Mouse (Mus musculus) forebrain, postnatal 0 days (tissue): ENCODE measurements around the gene Sox13. TPM values are rescaled to one million over a fixed set of nuclear protein-coding genes. Genes with fewer than 3 reads are reported as not detected.

ENCODE experiments used
- ATAC-seq: fragments of 200-750 bp; cut with Nextera tagmentation; 2 replicates; pipeline ENCODE4 v1.8.0; 2017; ENCODE audit warnings: mild to moderate bottlenecking, moderate library complexity
- DNase-seq: peaks from one replicate; pipeline ENCODE4 v3.0.0-alpha.2; 2015
- H3K27ac ChIP-seq: fragments of 300-500 bp; sonication (generic); 2 replicates; pipeline ENCODE4 v1.5.1; 2014; ENCODE audit warnings: low read depth, mild to moderate bottlenecking, antibody characterized with exemption, low read length, moderate library complexity, mixed read lengths
- H3K27me3 ChIP-seq: fragments of 300-500 bp; sonication (generic); 2 replicates; pipeline ENCODE4 v1.6.1; 2014; ENCODE audit warnings: mild to moderate bottlenecking, low read length, mixed read lengths; ENCODE audit not compliant: insufficient read depth
- H3K36me3 ChIP-seq: fragments of 300-500 bp; sonication (generic); 2 replicates; pipeline ENCODE4 v1.6.1; 2014; ENCODE audit warnings: mild to moderate bottlenecking, moderate library complexity; ENCODE audit not compliant: insufficient read depth
- H3K4me1 ChIP-seq: fragments of 300-500 bp; sonication (generic); 2 replicates; pipeline ENCODE4 v1.6.1; 2014; ENCODE audit warnings: antibody characterized with exemption; ENCODE audit not compliant: insufficient read depth
- H3K4me2 ChIP-seq: fragments of 300-500 bp; sonication (generic); 2 replicates; pipeline ENCODE4 v1.6.1; 2014; ENCODE audit warnings: low read depth, mild to moderate bottlenecking, moderate library complexity
- H3K4me3 ChIP-seq: fragments of 300-500 bp; sonication (generic); 2 replicates; pipeline ENCODE4 v1.5.1; 2014; ENCODE audit warnings: low read depth, low read length, mixed read lengths
- H3K9ac ChIP-seq: fragments of 300-500 bp; sonication (generic); 2 replicates; pipeline ENCODE4 v1.6.1; 2014; ENCODE audit warnings: mild to moderate bottlenecking
- H3K9me3 ChIP-seq: fragments of 300-500 bp; sonication (generic); 2 replicates; pipeline ENCODE4 v1.6.1; 2016; ENCODE audit warnings: low read length
- CTCF ChIP-seq: sonication (generic); IDR thresholded peaks from 2 replicates; pipeline ENCODE4 v1.5.1; 2016; ENCODE audit warnings: antibody characterized with exemption, control low read depth, low read depth
- WGBS: fragments of 180-500 bp; shearing (Covaris S2); extraction: QIAGEN DNeasy Blood & Tissue Kit; methylation state at CpG from one replicate; pipeline ENCODE4 v1.1.7; 2014; 5-methylcytosine and 5-hydroxymethylcytosine counted together
- polyA plus RNA-seq: library from polyadenylated mRNA; unstranded; fragments of >200 nt; fragmentation: Nextera tagmentation; extraction: Ambion mirVana; gene quantifications from 2 replicates; pipeline ENCODE4 v1.2.1, GENCODE M21; 2015
- total RNA-seq: library from RNA; depleted of rRNA; stranded (reverse); fragments of >200 nt; gene quantifications from 2 replicates; pipeline ENCODE4 v1.2.3, GENCODE M21; 2014

Gene Sox13
- total and polyA plus RNA-seq, 2 experiments from 2014 or later, result 3.0 to 9.7 TPM

GRCm38 (mm10) chr1:133387539-133388268, 36.5 kb downstream of the Sox13 start:
- Histone ChIP-seq H3K9ac (no peak overlapping the region), H3K4me1 (no peaks in the 10 kb centered on the region), H3K9me3 (no peaks in the 10 kb centered on the region), H3K27ac (no peak overlapping the region), H3K4me3 (no peak overlapping the region), H3K27me3 (no peaks in the 10 kb centered on the region), H3K4me2 (no peak overlapping the region), H3K36me3 (no peaks in the 10 kb centered on the region; the same call in 1 of the 2 replicates)
- no peak for DNase-seq
- WGBS, result 63% methylated on average over 19 of the region's 19 CpGs
- TF ChIP-seq CTCF, result 0 out of 2 replicates have a peak, but pooled peaks have one; percentile 4
- ATAC-seq, result no peak

- Histone ChIP-seq H3K4me3 (no peak overlapping the region), H3K4me1 (no peaks in the 10 kb centered on the region), H3K9me3 (no peaks in the 10 kb centered on the region), H3K27ac (no peak overlapping the region), H3K9ac (no peak overlapping the region), H3K36me3 (no peaks in the 10 kb centered on the region; the same call in 1 of the 2 replicates), H3K4me2 (no peak overlapping the region), H3K27me3 (no peaks in the 10 kb centered on the region)
- DNase-seq, result no peak
- no peak for ATAC-seq
- WGBS, result 40% methylated on average over 11 of the region's 11 CpGs
- no peak for TF ChIP-seq CTCF
Observed at GRCm38 (mm10) chr1:133386209-133386608, 38.0 kb downstream of the Sox13 start.

- no peaks in the 10 kb centered on the region for H3K9me3 ChIP-seq
- no peak overlapping the region for H3K4me3 ChIP-seq
- no peaks in the 10 kb centered on the region for H3K27me3 ChIP-seq
- peak; percentile 90 for TF ChIP-seq CTCF
- H3K9ac ChIP-seq, result no peak overlapping the region
- H3K4me2 ChIP-seq, result no peak overlapping the region; the same call in 1 of the 2 replicates
- H3K36me3 ChIP-seq, result no peaks in the 10 kb centered on the region; the same call in 1 of the 2 replicates
- DNase-seq (peak; percentile 81), ATAC-seq (peak; percentile 77)
- no peaks in the 10 kb centered on the region for H3K4me1 ChIP-seq
- 34% methylated on average over 9 of the region's 9 CpGs for WGBS
- H3K27ac ChIP-seq, result no peak overlapping the region
Observed at GRCm38 (mm10) chr1:133385506-133385905, 38.7 kb downstream of the Sox13 start.

GRCm38 (mm10) chr1:133383157-133383783, 40.9 kb downstream of the Sox13 start:
- DNase-seq (no peak), ATAC-seq (no peak)
- Histone ChIP-seq H3K27ac (no peak overlapping the region), H3K4me1 (no peaks in the 10 kb centered on the region), H3K9me3 (no peaks in the 10 kb centered on the region), H3K4me3 (no peak overlapping the region), H3K36me3 (no peaks in the 10 kb centered on the region; the same call in 1 of the 2 replicates), H3K27me3 (no peaks in the 10 kb centered on the region), H3K4me2 (no peak overlapping the region), H3K9ac (no peak overlapping the region)
- TF ChIP-seq CTCF, result no peak
- 94% methylated on average over 14 of the region's 14 CpGs for WGBS

- Histone ChIP-seq H3K36me3 (no peaks in the 10 kb centered on the region; the same call in 1 of the 2 replicates), H3K4me2 (no peak overlapping the region), H3K4me1 (no peaks in the 10 kb centered on the region), H3K9me3 (no peaks in the 10 kb centered on the region), H3K27ac (no peak overlapping the region), H3K4me3 (no peak overlapping the region), H3K27me3 (no peaks in the 10 kb centered on the region), H3K9ac (no peak overlapping the region)
- 62% methylated on average over 12 of the region's 12 CpGs for WGBS
- no peak for DNase-seq
- no peak for TF ChIP-seq CTCF
- ATAC-seq, result no peak
Observed at GRCm38 (mm10) chr1:133382552-133383155, 41.5 kb downstream of the Sox13 start.

GRCm38 (mm10) chr1:133382008-133382407, 42.2 kb downstream of the Sox13 start:
- no peaks in the 10 kb centered on the region for H3K9me3 ChIP-seq
- TF ChIP-seq CTCF, result peak; percentile 99
- no peak overlapping the region for H3K27ac ChIP-seq
- DNase-seq, result peak; percentile 78
- 0 out of 2 replicates have a peak, but pooled peaks have one; percentile 9 for ATAC-seq
- H3K4me1 ChIP-seq, result no peaks in the 10 kb centered on the region
- no peak overlapping the region for H3K9ac ChIP-seq
- H3K4me3 ChIP-seq, result no peak overlapping the region
- no peaks in the 10 kb centered on the region for H3K27me3 ChIP-seq
- no peaks in the 10 kb centered on the region; the same call in 1 of the 2 replicates for H3K36me3 ChIP-seq
- WGBS, result 8% methylated on average over 9 of the region's 9 CpGs
- no peak overlapping the region for H3K4me2 ChIP-seq
